Mouse (Mus musculus) testis, postnatal 14 days (tissue): ENCODE results near the gene Zfhx2.
"Not testable (repeated sequence)": the region's sequence is repeated elsewhere in the genome, so short reads cannot be mapped to it uniquely, and the experiment has no call there.

Experiments
- DNase-seq: peaks from one replicate; pipeline ENCODE4 v3.0.0; 2021; ENCODE audit warnings: low spot score

The Zfhx2 gene

GRCm38 (mm10) chr14:55077481-55078365 lies 14.4 kb downstream of the Zfhx2 start:
- DNase-seq, result no peak

- no peak for DNase-seq
Measured at GRCm38 (mm10) chr14:55076956-55077355, 15.2 kb downstream of the Zfhx2 start.

DNA sequence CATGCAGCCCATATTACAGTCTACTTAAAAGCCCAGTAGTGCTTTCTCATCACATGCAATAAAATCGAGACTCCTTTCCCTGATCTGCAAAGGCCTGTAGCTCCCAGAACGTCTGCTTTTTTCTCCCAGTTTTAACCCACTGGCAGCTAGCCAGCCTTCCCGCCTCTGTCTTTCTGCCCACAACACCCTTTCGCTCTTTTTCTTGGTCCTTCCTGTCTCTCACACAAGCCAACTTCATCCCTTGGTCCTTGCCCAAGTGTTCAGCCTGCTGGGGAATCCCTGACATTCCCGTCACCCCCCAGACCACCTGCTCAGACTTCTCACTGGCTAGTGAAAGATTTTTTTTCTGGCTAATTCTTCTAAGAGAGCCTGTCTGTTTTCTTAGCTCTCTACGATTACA lies 15.9 kb downstream of the Zfhx2 start:
- DNase-seq, result no peak

- no peak for DNase-seq
Measured at GRCm38 (mm10) chr14:55074416-55074815, 17.7 kb downstream of the Zfhx2 start.

- DNase-seq, result no peak
Measured at GRCm38 (mm10) chr14:55071756-55072155, 20.4 kb downstream of the Zfhx2 start.

- DNase-seq, result no peak
Measured at GRCm38 (mm10) chr14:55066042-55066441, 26.1 kb downstream of the Zfhx2 start.

DNA sequence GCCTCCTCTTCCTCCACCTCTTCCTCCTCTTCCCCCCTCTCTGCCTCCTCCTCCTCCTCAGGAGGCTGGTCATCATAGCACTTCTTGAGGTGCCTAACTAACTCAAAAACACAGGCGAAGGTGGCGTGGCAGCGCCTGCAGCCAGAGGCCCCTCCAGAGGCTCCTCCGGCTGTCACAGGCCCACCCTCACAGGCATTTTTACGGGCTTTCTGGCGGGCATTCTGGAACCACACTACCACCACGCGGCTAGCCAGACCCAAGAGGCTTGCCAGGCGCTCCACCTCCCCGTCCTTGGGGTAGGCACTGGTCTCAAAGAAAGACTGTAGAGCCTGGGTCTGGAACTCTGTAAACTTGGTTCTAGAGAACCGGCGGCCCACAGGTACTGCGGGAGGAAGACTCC lies 26.7 kb downstream of the Zfhx2 start:
- DNase-seq, result no peak

DNA sequence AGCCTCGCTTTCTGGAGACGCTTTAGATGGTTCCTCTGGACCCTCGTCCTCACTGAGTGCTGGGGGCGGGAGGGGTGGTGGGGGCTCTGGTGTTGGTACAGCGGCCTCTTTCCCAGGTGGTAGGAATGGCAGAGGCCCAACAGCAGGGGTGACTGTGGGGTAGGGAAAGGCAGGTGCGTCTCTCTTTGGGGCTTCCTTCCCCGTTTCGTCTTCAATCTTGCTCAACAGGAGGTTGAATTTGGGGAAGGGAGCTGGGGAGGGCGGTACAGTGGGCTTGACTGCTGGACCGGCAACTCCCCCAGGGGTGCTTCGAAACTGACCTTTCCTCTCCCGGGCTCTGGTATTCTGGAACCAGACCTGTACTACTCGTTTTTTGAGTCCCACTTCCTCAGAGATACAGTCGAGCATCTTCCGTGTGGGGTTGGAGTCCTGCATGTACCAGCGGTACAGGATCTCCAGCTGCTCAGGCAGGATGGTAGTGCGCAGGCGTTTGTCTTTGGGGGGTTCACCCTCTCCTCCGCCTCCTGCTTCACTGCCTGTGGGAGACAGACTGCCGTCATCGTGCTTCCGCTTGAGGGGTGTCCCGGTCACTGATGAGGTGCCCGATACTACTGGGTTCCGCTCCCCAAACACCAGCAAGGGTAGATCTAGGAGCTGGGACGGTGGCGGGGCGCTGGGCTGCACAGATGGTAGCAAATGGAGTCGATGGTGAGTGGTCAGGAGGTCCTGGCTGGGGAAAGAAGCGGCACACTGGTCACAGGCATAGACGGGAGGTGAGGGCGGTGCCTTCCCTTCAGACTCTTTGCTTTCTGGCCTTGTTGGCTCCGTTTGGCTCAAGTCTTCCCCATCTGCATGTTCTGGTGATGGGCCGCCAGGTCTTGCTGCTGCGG lies 27.4 kb downstream of the Zfhx2 start:
- DNase-seq, result no peak

- no peak for DNase-seq
Measured at GRCm38 (mm10) chr14:55063581-55064381, 28.3 kb downstream of the Zfhx2 start.

DNA sequence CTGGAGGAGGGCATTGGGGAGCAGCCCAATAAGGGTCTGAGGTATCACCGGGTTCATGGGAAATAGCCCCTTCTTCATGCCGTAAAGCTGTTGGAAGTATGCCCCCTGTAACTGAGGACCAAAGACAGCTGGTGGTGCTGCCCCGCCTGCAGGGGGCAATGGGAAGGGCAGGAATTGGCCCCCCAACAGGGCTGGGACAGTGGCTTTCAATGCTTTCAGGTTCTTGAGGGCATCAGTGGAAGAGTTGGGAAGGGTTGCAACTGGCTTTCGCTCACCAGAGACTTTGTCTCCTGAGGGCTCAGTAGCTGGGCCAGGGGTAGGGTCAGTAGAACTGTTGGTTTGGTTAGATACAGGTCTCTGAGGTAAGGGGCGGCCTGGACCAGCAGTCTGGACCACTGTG lies 29.0 kb downstream of the Zfhx2 start:
- DNase-seq, result no peak

DNA sequence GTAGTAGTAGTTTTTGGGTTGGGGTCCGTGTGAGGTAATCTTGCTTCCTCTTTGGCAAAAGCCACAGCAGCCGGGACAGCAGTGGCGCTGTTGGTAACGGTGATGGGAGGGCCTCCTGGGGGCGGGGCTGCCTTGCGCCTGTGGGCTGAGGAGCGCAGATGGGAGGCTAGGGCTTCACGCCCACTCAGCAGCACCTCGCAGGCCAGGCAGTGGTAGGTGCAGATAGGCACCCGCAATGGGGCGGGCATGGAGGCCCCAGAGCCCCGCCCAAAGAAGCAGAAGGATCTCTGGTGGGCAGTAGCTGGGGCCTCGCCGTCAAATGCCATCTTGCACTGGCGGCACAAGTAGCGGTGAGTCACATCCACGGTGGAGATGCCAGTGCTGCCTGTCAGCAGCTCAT lies 29.5 kb downstream of the Zfhx2 start:
- no peak for DNase-seq

GRCm38 (mm10) chr14:55061845-55062244 lies 30.3 kb downstream of the Zfhx2 start:
- no peak for DNase-seq

- DNase-seq, result no peak
Measured at GRCm38 (mm10) chr14:55059931-55060330, 32.2 kb downstream of the Zfhx2 start.

DNA sequence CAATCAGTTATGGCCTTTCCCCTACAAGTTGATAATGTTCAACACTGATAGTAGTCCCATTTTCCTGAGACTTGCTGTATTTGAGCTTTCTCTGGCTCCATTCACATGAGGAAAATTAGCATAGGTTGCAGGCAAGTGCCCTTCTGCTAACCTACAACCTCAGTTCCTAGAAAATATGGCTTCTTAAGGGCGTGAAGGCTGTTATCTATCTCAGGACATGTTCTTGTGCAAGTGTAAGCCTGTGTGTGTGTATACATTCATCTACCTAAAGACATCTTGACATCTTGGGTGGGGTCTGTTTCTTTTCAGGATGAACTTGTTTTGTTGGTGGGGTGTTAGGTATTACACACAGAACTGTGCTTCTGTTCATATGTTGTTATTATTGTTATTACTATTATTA lies 33.1 kb downstream of the Zfhx2 start:
- no peak for DNase-seq

DNA sequence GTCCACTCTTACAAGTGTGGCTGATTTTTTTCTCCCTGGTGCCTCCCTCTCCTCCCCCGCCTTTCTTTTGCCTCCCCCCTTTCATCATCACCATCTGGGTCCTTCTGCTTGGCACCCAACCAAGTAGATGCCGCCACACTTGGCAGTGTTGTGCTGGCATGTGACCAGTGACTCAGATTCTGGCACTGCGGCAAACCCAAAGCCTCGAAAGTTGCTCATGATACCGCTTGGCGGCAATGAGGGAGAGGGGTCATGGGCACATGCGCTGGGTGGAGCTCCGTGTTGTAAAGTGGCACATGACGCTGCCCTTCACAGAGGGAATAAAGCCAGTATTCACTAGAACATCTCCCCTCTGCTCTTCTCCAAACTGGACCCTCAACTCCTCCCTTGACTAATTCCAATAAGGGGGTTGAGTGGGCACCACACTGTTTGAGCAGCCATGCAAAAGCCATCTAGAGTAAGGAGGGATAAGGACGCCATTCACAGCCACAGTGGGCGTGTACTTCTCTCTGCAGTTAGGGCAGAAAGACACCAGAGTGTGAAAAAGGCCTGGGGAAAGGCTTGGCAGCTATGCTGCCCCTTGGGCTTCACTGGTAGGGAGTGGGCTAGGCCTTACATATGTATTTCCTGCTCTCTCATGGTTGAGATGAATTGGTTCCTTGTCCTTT lies 36.8 kb downstream of the Zfhx2 start:
- no peak for DNase-seq

DNA sequence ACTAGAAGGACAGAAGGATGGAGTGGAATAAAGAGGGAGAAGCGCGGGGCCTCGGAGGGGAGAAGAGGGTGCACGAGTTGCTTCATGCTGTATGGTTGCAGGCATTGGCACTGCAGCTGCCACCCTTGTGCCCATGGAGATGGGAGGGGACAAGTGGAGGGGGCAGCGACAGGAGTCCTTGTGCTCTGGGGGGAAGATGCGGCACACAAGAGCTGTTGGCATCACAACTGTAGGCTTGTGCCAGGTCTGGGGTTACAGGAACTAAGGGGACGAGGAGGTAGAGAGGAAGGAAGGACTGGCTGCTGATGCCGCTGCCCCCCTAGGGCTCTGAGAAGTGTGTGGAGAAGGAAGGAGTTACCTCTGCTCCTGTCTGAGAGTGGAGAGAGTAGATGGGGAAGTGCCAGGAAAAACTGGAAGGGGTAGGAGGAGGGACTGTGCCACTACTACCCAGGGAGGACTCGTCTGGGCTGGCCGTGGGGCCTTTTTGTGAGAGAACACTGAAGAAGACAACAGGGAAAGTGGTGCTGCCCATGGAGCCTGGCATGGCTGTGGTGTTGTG lies 37.9 kb downstream of the Zfhx2 start:
- DNase-seq, result no peak

- DNase-seq, result no peak
Measured at GRCm38 (mm10) chr14:55053708-55054190, 38.4 kb downstream of the Zfhx2 start.

DNA sequence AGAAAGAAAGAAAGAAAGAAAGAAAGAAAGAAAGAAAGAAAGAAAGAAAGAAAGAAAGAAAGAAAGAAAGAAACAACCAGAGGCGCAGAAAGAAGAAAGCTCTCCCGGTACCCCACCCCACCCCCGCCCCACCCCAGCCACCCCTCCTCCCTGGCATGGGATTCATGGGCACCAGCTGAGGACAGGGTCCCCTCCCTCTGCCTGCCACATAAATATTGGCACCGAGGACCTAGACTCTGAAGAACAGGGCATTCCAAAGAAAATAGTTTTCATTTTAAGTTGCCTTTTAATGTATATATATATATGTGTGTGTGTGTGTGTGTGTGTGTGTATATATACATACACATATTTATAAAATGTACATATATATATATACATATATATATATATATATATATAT lies 39.1 kb downstream of the Zfhx2 start:
- no peak for DNase-seq

GRCm38 (mm10) chr14:55052496-55052895 lies 39.6 kb downstream of the Zfhx2 start:
- DNase-seq, result no peak

- DNase-seq, result no peak
Measured at GRCm38 (mm10) chr14:55047971-55048531, 44.1 kb downstream of the Zfhx2 start.

DNA sequence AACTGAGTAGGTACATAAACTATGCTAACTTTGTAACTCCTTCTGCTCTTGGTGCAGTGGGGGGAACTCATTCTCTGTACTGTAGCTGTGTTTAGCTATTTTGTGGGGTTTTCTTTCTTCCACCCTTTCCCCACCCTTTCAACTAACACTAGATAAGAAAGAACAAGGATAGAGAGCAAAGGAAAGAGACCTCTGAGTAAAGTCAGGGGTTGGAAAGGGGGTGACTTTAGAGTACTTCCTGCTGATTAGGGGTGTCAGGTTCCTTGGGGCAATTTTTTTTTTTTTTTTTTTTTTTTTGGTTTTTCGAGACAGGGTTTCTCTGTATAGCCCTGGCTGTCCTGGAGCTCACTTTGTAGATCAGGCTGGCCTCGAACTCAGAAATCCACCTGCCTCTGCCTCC lies 48.4 kb downstream of the Zfhx2 start:
- not testable (repeated sequence) for DNase-seq
